Mouse (Mus musculus) right cerebral cortex, postnatal 10 days (tissue): ENCODE results near the gene Sod2.
"Not testable (repeated sequence)": the region's sequence is repeated elsewhere in the genome, so short reads cannot be mapped to it uniquely, and the experiment has no call there.

Experiments used
- DNase-seq, 2 experiments: peaks; one replicate each; pipeline ENCODE4 v3.0.0; 2021; ENCODE audit warnings: low spot score in 2 of 2

Sod2 gene

DNA sequence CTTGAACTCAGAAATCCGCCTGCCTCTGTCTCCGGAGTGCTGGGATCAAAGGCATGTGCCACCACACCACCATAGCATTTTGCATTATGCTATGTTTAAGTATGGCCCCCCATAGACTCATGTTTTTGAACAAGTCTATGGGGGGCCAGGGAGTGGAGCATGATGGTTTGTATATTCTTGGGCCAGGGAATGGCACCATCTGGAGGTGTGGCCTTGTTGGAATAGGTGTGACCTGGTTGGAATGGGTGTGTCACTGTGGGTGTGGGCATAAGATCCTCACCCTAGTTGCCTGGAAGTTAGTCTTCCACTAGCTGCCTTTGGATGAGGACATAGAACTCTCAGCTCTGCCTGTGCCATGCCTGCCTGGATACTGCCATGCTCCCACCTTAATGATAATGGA lies at the start of gene Sod2:
Sod2 (plus strand) TSS at position 301 of the 400 bp plus-strand sequence.
- DNase-seq = not testable (repeated sequence)

DNA sequence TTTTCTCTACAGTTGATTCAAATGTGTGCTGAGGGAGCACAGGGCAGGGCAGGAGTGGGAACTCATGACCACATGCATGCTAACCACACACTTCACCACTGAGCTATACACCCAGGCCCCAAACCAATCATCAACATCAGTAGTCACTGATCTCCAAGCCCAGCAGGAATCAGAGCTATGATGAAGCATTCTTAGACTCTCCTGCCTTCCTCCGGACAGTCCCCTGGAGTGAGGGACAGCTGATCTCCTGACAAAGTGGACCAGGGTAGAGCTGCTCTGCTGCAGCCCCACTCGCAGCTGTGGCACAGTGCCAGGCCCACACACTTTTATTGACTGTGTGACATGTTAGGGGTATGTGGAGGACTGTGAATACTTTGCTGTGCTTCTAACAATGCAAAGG lies 47.3 kb upstream of the Sod2 start:
- not testable (repeated sequence) for DNase-seq

DNA sequence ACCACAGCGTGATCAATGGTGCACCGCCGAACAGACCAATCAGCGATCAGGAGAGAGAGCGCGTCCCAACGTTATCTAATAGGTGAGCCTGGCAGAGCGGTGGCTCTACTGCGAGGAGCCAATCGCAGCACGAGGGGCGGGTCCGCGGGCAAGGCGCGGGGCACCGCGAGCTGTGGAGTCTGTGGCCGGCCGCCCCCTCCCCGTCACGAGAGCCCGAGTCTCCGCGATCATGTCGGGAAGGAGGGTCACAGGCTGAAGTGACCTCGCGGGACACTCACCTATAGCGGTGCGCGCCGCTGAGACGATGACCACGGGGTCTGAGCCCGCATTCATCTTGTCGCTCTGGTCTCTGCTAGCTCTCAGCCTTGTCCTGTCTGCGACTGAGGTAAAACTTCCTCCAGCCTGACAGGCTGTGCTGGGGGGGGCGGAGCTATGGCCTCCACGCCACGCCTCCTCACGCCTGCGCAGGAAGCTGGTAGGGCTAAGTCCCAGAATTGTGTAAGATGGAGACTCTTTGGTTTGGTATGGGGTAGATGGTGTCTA lies 46.2 kb upstream of the Sod2 start, which contains the start of gene Acat2:
Acat2 (minus strand) TSS at position 417 of the 543 bp plus-strand sequence.
- DNase-seq = peak; percentile 97 to 98

DNA sequence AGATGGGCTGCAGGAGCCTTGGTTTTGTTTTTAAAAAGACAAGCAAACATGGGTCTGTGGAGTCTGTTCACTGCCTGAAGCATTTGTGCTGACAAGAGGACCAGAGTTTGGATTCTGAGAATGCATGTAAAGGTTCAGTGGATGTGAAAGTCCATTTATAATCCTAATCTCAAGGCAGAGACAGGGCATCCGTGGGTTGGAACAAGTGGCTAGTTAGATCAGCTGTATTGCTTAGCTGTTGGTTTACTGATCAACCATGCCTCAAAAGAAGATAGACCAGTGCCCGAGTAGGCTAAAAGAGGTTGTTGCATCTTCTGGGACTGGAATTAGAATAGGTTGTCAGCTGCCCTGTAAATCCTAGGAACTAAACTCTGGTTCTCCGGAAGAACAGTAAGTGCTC lies 43.2 kb upstream of the Sod2 start:
- no peak for DNase-seq

DNA sequence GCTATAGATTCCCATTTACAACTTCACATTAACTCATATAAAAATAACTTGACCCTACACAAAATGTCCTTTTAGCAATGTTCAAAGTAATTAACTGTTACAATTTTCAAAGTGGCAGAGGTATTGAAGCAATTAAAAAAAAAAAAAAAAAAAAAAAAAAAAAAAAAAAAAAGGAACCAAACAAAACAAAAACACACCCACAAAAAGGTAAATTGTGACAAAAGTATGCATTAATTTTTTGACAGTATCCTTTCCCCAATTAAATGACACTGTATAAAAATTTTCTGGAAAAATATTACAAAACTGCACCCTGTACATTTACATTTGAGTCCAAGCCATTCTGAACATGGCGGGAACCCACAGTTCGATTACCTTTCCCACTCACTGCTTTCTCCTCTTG lies 39.5 kb upstream of the Sod2 start:
- no peak for DNase-seq

DNA sequence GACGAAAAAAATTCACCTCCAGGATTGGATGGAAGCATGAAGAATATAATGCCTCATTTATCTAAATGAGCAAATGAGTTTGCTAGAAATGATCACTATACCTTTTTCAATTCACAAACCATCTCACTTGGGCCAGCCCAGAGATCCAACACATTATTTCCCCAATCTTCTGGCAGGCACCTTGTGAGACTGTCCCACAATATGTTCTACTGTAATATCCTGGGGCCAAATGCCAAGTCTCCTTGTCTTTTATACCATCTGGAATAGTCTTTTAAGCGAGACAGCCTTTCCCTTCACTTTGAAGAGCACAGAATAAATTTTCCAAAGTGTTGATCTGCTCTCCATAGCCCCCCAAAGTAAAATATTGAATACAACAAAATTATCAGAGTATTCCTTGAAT lies 32.8 kb upstream of the Sod2 start:
- DNase-seq = no peak

DNA sequence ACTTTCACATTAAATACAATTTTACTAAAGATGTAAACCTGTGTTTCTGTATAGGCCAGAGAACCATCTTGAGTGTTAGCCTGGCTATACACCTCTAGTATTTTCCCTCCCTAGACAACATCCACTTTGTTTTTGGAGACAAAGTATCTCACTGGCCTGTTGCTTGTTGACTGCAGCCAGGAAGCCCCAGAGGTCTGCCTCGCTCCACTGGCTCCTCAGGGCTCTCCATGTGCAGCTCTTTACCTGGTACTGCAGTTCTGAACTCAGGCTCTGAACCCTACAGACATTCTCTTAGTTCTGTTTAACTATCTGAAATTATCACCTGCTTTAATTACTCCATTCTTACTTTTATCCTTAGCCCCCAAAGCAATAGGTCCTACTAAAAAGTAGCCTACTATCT lies 28.1 kb upstream of the Sod2 start:
- DNase-seq = no peak

DNA sequence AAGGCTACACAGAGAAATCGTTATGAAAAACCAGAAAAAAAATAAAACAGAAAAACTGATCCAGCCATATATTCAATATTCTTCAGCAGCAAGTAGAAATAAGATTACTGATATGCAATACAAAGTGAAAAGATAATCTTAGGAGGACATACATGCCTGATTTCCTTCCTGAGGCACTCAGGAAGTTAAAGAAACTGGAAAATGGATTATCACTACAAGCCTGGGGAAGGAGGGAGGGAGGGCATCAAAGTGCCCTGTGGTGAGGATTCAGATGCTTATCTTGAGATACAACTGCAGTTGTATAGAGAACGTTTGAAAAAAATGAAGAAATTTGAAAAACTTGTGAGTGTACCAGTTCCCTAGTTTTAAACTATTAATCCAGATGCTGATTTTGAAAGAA lies 22.7 kb upstream of the Sod2 start:
- DNase-seq = no peak

DNA sequence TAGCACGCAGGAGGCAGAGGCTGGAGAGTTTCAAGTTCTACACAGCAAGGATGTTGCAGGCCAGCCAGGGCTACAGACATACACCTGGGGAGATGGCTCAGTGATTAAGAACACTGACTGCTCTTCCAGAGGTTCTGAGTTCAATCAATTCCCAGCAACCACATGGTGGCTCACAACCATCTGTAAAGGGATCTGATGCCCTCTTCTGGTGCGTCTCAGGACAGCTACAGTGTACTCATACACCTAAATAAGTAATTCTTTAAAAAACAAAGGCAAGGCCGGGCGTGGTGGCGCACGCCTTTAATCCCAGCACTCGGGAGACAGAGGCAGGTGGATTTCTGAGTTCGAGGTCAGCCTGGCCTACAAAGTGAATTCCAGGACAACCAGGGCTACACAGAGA lies 18.6 kb upstream of the Sod2 start:
- DNase-seq = not testable (repeated sequence)

DNA sequence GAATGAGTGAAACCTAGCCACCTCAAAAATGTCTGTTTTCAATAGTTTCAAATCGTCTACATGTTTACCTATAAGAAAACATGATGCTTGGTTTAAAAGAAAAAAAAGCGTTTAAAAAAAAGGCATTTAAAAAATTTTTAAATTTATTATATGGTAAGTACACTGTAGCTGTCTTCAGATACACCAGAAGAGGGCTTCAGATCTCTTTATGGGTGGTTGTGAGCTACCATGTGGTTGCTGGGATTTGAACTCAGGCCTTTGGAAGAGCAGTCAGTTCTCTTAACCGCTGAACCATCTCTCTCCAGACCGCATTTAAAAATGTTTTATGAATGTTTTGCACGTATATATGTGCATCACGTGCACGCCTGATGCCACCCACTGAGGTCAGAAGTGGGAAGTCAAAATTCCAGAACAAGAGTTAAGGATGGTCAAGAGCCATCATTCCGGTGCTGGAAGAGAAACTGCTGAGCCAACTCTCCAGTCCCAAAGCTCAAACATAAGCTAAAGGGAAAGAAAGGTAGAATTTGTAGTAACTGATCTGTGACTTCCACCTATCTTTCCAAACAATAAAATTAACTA lies 16.0 kb upstream of the Sod2 start:
- no peak for DNase-seq

DNA sequence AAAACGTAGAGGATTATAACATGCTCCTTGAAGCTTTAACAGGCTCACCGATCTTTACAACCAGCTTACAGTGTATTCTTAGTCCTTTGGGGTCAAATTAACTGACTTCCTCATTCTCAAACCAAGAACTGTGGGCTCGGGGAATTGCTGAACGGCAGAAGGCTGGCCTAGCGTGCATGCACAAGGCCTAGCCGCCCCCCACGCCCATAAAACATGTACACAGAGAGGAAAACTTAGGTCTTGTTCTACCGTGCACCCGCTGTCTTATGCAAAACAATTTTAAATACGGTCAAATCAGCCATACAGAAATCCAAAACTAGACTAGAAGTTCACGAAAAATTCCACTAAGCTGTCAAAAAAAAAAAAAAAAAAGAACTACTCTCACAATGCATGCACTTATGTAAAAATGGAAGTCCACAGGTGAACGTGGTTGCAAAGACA lies 15.4 kb upstream of the Sod2 start:
- DNase-seq = peak in 1 of 2 experiments; percentile 50

DNA sequence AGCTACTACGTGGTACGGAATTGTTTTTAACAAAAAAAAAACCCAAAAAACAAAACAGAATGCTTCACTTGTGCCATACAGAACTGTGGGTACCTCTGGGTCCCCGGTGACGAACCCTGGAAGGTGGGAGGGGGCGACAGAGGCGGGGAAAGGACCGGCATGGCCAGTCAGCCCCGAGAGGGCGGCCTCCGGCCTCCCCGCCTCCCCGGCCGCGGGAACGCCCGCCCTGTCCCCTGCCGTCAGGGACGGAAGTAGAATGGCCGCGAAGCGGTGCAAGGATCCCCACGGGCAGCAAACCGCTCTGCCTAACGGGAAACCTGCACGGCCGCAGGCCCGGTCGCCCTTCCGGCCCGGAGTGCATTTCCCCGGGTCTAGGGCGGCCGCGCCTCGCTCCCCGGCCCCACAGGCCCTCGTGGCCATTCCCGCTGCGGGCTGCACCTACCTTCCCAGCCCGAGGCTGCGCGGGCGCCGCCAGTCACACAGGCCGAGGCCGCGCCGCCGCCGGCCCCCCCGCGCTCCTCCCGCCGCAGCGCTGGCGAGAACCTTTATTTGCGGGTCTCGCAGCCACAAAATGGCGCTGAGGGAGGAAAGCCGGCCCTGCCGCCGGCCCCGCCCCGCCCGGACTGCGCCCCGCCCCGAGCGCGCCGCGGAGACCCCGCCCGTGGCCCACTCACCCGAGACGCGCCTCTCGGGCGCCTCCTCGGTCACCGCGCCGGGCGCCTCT lies 14.8 kb upstream of the Sod2 start:
- peak; percentile 88 to 90 for DNase-seq

DNA sequence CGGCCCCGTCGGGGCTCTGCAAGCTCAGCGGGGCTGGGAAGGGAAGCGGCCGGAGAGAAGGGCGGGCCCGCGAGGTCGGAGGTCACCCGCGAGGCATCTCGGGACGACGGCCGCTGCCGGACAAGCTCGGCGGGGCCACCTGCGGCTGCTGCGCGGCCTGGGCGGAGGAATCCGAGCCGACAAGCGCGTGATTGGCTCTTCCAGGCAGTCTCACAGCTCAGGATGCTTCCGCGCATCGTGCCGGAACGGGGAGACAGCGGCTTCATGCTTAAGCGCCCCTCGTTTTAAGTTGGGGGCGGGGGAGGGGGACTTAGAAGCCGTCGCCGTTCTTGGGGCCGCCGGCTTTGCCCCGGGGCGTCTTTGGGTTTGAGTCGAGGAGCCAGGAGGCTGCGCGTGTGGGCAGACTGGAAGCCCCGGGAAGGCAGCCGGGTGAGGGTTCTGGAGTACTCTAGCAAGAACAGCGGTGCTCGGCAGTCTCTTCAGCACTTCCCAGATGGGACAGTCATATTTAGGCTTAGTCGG lies 14.1 kb upstream of the Sod2 start:
- DNase-seq = peak; percentile 97

DNA sequence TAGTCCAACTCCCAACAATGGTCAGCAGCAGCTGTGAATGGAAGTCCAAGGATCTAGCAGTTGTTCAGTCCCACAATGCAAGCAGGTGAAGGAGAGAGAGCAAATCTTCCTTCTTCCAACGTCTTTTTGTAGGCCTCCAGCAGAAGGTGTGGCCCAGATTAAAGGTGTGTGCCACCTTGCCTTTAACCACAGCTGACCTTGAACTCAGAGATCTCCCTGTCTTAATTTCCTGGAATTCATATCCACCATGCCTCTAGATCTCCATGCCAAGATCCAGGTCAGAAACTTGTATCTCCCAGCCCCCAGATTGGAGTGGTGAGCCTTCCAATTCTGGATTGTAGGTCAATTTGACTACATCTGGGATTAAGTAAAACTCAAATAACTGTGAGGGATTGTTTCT lies 12.6 kb upstream of the Sod2 start, which contains the start of gene Wtap:
Wtap (minus strand) TSS at position 101 of the 400 bp plus-strand sequence.
- DNase-seq = no peak

DNA sequence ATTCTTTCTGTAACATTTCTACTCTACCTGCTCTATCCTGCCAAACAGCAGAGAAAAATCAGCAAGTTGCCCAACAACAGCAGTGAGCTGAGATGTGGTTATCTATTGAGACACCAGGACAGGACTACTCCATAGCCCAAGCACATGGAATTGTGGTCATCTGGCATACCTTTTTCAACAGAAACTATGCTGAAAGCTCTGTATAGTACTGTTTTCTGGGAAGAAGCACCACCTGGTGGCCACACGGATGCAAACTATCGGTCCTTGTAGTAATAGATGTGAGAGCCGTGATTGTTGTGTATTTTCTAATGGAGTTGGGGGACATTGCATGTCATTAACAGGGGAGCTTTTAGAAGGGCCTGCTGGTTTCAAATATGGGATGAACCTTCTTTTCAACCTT lies 10.3 kb upstream of the Sod2 start:
- DNase-seq = peak; percentile 62 to 76

DNA sequence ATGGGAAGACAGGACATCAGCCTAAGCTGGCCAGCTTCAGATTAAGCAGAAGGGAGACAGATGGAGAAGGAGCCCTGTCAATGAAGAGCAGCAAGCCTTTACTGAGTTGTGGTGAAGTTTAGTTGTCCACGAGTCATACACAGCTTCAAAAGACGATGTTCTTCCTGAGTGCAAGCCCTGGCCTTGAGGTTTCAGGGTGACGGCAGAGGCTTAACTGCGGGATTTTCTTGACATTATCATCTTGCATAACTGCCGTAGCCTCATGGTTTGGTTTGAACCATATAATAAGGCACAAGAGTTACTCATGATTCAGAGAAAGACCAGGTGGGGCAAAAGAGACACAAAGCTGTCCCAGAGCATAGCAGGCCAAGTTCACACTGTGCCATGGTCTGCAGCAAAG lies 8.8 kb upstream of the Sod2 start:
- no peak for DNase-seq

DNA sequence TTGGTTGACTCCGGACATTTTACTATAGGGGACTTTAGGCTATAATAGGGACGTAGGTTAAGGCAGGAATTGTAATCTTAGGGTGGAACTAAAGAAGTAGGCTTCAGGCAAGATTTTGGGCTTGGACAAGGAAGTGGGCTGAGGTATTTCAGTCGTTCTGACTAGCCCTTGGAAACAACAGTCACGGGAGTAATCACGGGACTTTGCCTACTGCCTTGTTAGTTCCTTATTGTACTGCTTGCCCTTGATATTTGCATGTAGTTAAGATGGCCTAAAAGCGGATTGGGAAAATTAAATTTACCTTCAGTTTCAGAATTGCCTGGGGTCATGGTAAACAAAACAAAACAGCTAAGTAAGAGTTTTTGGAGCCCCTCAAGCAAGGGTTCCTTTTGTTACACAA lies 7.6 kb upstream of the Sod2 start:
- no peak for DNase-seq

DNA sequence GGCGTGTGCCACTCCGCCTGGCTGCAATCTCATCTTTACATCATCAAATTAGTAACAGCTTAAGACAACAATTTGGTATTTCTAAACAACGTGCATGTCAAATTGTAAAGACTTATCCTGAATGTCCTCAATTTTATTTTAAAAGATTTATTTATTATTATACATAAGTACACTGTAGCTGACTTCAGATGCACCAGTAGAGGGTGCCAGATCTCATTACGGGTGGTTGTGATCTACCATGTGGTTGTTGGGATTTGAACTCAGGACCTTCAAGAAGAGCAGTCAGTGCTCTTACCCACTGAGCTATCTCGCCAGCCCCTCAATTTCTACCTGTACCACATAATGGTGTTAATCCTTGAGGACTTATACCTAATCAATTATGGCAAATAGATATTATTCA lies 4.4 kb upstream of the Sod2 start:
- DNase-seq = not testable (repeated sequence)

DNA sequence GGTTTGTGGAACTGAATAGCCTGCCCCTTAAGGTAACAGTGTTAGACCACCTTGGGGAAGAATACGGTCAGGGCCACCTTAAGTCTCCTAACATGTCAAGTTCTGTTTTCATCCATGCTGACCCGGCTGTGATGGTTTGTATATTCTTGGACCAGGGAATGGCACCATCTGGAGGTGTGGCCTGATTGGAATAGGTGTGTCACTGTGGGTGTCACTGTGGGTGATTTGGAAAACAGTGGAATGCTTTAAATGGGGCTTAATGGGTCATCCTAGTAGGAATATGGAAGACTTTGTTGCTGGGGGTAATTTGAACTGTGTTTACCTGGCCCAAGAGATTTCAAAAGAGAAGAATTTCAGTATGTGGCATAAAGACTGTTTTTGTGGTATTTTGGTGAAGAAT lies 2.2 kb upstream of the Sod2 start:
- DNase-seq = not testable (repeated sequence)

DNA sequence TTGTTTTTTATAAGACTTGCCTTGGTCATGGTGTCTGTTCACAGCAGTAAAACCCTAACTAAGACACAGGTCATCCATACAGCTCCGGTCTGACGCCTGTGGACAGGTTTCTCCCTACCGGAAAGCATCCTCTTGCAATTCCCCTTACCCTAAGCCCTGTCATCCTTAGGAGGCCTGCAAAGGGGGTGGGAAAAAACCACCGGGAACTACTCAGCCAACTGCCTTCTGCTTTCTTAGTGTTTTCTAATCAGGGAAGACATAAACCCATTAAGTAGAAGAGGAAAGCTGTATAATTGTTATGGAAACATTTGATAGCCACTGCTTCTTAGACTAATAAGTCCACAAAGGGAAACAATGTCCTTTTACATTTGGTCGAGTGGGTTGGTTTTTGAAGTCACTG lies 338 bp downstream of the Sod2 start:
- DNase-seq = no peak

DNA sequence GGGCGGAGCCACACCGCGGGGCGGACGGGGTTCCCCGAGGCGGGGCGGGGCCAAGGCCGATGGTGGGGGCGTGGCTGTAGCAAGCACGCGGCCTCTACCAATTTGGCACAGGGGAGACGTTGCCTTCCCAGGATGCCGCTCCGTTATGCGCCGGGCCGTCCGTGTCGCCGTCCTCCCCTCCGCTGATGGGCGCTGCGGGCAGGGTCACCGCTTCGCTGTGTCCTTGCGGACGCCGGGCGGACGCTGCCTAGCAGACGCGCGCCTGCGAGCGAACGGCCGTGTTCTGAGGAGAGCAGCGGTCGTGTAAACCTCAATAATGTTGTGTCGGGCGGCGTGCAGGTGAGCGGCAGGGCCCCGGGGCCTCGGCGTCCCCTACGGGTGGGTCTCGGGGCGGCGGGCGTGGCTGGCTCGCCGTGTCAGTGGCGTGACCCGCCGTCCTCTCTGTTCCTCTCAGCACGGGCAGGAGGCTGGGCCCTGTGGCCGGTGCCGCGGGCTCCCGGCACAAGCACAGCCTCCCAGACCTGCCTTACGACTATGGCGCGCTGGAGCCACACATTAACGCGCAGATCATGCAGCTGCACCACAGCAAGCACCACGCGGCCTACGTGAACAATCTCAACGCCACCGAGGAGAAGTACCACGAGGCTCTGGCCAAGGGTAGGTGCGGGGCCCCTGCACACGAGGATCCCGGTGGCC lies 1.2 kb downstream of the Sod2 start:
- peak; percentile 98 for DNase-seq

DNA sequence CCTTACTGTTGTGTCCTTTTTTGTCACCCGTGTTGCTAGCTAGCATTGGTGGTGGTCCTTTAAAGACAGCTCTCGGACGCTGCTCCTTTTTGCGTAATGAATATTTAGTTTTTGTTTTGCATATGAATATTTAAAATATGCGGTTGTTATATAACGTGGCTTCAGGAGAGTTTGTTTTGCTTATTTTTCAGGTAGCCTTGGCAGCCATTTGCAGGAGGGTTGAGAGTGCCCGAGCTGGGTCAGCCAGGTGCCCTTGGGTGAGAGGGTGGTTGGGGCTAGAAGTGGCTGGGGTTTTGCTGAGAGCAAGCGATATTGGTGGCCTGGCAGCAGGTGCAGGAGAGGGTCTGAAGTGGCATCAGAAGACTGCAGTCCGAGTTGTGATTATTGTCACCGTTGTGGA lies 1.9 kb downstream of the Sod2 start:
- peak in 1 of 2 experiments; percentile 38 for DNase-seq
